Mouse (Mus musculus): ENCODE data around the gene Ckap2l. TPM values are rescaled to one million over a fixed set of nuclear protein-coding genes. Genes with fewer than 3 reads are reported as not detected.

The Ckap2l gene
- 46.4 and 49.5 TPM in 2 replicates for polyA plus RNA-seq (2015; fragmentation: Nextera tagmentation; extraction: Ambion mirVana)

GRCm38 (mm10) chr2:129296671-129297588 lies at the start of gene Ckap2l:
Gene Ckap2l (minus strand): TSS chr2:129297212.
- peak within 1 kb of the TSS; percentile 77 for H3K4me2 ChIP-seq
- peak; percentile 100 for ATAC-seq (replicated peaks; ENCODE audit: low FRiP score)
- peaks cover 12% of the 10 kb centered on the region for H3K36me3 ChIP-seq
- H3K4me1 ChIP-seq = peaks cover 20% of the 10 kb centered on the region
- peaks cover 5% of the 10 kb centered on the region; the same call in 1 of the 2 replicates for H3K27me3 ChIP-seq
- peak within 1 kb of the TSS; percentile 86 for H3K27ac ChIP-seq
- H3K4me3 ChIP-seq (replicated peaks) = peak within 1 kb of the TSS; percentile 96
- H3K9ac ChIP-seq = peak within 1 kb of the TSS; percentile 89
- WGBS = under 1% methylated on average over 50 of the region's 50 CpGs
- no peaks in the 10 kb centered on the region for H3K9me3 ChIP-seq (replicated peaks)

GRCm38 (mm10) chr2:129338138-129338621 lies 41.2 kb upstream of the Ckap2l start:
- Histone ChIP-seq H3K27me3 (no peaks in the 10 kb centered on the region), H3K4me2 (no peak overlapping the region), H3K9me3 (replicated peaks) (no peaks in the 10 kb centered on the region), H3K27ac (no peak overlapping the region), H3K4me1 (no peaks in the 10 kb centered on the region), H3K4me3 (replicated peaks) (no peak overlapping the region), H3K9ac (no peak overlapping the region), H3K36me3 (no peaks in the 10 kb centered on the region)
- WGBS = 78% methylated on average over 6 of the region's 6 CpGs
- ATAC-seq (replicated peaks; ENCODE audit: low FRiP score) = no peak

GRCm38 (mm10) chr2:129333471-129333870 lies 36.5 kb upstream of the Ckap2l start:
- Histone ChIP-seq H3K4me2 (no peak overlapping the region), H3K27ac (no peak overlapping the region), H3K4me1 (no peaks in the 10 kb centered on the region), H3K36me3 (no peaks in the 10 kb centered on the region), H3K9me3 (replicated peaks) (no peaks in the 10 kb centered on the region), H3K4me3 (replicated peaks) (no peak overlapping the region), H3K27me3 (no peaks in the 10 kb centered on the region), H3K9ac (no peak overlapping the region)
- ATAC-seq (replicated peaks; ENCODE audit: low FRiP score) = no peak
- WGBS = 64% methylated on average over 4 of the region's 4 CpGs

GRCm38 (mm10) chr2:129330540-129330939 lies 33.5 kb upstream of the Ckap2l start:
- Histone ChIP-seq H3K27ac (0 out of 2 replicates have a peak overlapping the region, but pooled peaks have one; percentile 13), H3K4me1 (no peaks in the 10 kb centered on the region), H3K4me3 (replicated peaks) (no peak overlapping the region)

GRCm38 (mm10) chr2:129330024-129330423 lies 33.0 kb upstream of the Ckap2l start:
- Histone ChIP-seq H3K4me3 (replicated peaks) (no peak overlapping the region), H3K4me1 (no peaks in the 10 kb centered on the region), H3K27me3 (no peaks in the 10 kb centered on the region), H3K9me3 (replicated peaks) (no peaks in the 10 kb centered on the region), H3K27ac (0 out of 2 replicates have a peak overlapping the region, but pooled peaks have one; percentile 6), H3K9ac (no peak overlapping the region), H3K36me3 (no peaks in the 10 kb centered on the region), H3K4me2 (no peak overlapping the region)
- WGBS = 67% methylated on average over 7 of the region's 7 CpGs
- ATAC-seq (replicated peaks; ENCODE audit: low FRiP score) = no peak

More at GRCm38 (mm10) chr2:129330540-129330939, 33.5 kb upstream of the Ckap2l start:
- Histone ChIP-seq H3K9ac (no peak overlapping the region), H3K27me3 (no peaks in the 10 kb centered on the region), H3K36me3 (no peaks in the 10 kb centered on the region), H3K9me3 (replicated peaks) (no peaks in the 10 kb centered on the region), H3K4me2 (no peak overlapping the region)
- no peak for ATAC-seq (replicated peaks; ENCODE audit: low FRiP score)
- 83% methylated on average over 13 of the region's 13 CpGs for whole genome bisulfite sequencing

GRCm38 (mm10) chr2:129328238-129328637 lies 31.2 kb upstream of the Ckap2l start:
- Histone ChIP-seq H3K27me3 (no peaks in the 10 kb centered on the region), H3K4me2 (no peak overlapping the region), H3K9ac (no peak overlapping the region), H3K4me1 (no peaks in the 10 kb centered on the region), H3K36me3 (no peaks in the 10 kb centered on the region), H3K9me3 (replicated peaks) (no peaks in the 10 kb centered on the region), H3K27ac (no peak overlapping the region), H3K4me3 (replicated peaks) (no peak overlapping the region)
- WGBS = 88% methylated on average over 4 of the region's 4 CpGs
- ATAC-seq (replicated peaks; ENCODE audit: low FRiP score) = no peak

GRCm38 (mm10) chr2:129324216-129324615 lies 27.2 kb upstream of the Ckap2l start:
- Histone ChIP-seq H3K4me1 (no peaks in the 10 kb centered on the region), H3K27ac (no peak overlapping the region)
- 74% methylated on average over 3 of the region's 3 CpGs for WGBS

GRCm38 (mm10) chr2:129322117-129322635 lies 25.2 kb upstream of the Ckap2l start:
- Histone ChIP-seq H3K4me3 (replicated peaks) (no peak overlapping the region), H3K36me3 (no peaks in the 10 kb centered on the region), H3K9ac (no peak overlapping the region), H3K27me3 (no peaks in the 10 kb centered on the region), H3K9me3 (replicated peaks) (no peaks in the 10 kb centered on the region), H3K27ac (no peak overlapping the region), H3K4me1 (no peaks in the 10 kb centered on the region), H3K4me2 (no peak overlapping the region)
- WGBS = 70% methylated on average over 1 of the region's 1 CpGs
- ATAC-seq (replicated peaks; ENCODE audit: low FRiP score) = no peak

More at GRCm38 (mm10) chr2:129324216-129324615, 27.2 kb upstream of the Ckap2l start:
- no peaks in the 10 kb centered on the region for H3K9me3 ChIP-seq (replicated peaks)
- no peaks in the 10 kb centered on the region for H3K27me3 ChIP-seq
- H3K4me3 ChIP-seq (replicated peaks) = no peak overlapping the region
- H3K4me2 ChIP-seq = no peak overlapping the region
- no peak for ATAC-seq (replicated peaks; ENCODE audit: low FRiP score)
- H3K9ac ChIP-seq = no peak overlapping the region
- H3K36me3 ChIP-seq = no peaks in the 10 kb centered on the region

GRCm38 (mm10) chr2:129320033-129320605 lies 23.1 kb upstream of the Ckap2l start:
- Histone ChIP-seq H3K27me3 (no peaks in the 10 kb centered on the region), H3K4me3 (replicated peaks) (no peak overlapping the region), H3K9me3 (replicated peaks) (no peaks in the 10 kb centered on the region), H3K9ac (no peak overlapping the region), H3K4me2 (no peak overlapping the region), H3K27ac (no peak overlapping the region), H3K36me3 (no peaks in the 10 kb centered on the region), H3K4me1 (no peaks in the 10 kb centered on the region)
- no peak for ATAC-seq (replicated peaks; ENCODE audit: low FRiP score)
- 83% methylated on average over 8 of the region's 8 CpGs for WGBS

GRCm38 (mm10) chr2:129315831-129316230 lies 18.8 kb upstream of the Ckap2l start:
- ATAC-seq (replicated peaks; ENCODE audit: low FRiP score) = no peak
- WGBS = 62% methylated on average over 4 of the region's 4 CpGs

GRCm38 (mm10) chr2:129314880-129315279 lies 17.9 kb upstream of the Ckap2l start:
- 85% methylated on average over 6 of the region's 6 CpGs for WGBS
- ATAC-seq (replicated peaks; ENCODE audit: low FRiP score) = no peak

More at GRCm38 (mm10) chr2:129315831-129316230, 18.8 kb upstream of the Ckap2l start:
- Histone ChIP-seq H3K4me2 (no peak overlapping the region), H3K9me3 (replicated peaks) (no peaks in the 10 kb centered on the region), H3K4me1 (no peaks in the 10 kb centered on the region), H3K27me3 (no peaks in the 10 kb centered on the region), H3K9ac (no peak overlapping the region), H3K27ac (no peak overlapping the region), H3K4me3 (replicated peaks) (no peak overlapping the region), H3K36me3 (no peaks in the 10 kb centered on the region)

GRCm38 (mm10) chr2:129313934-129314333 lies 16.9 kb upstream of the Ckap2l start:
- Histone ChIP-seq H3K4me2 (no peak overlapping the region), H3K36me3 (no peaks in the 10 kb centered on the region), H3K9me3 (replicated peaks) (no peaks in the 10 kb centered on the region), H3K4me3 (replicated peaks) (no peak overlapping the region), H3K9ac (no peak overlapping the region), H3K4me1 (no peaks in the 10 kb centered on the region), H3K27me3 (no peaks in the 10 kb centered on the region), H3K27ac (no peak overlapping the region)
- 90% methylated on average over 1 of the region's 1 CpGs for WGBS
- no peak for ATAC-seq (replicated peaks; ENCODE audit: low FRiP score)

More at GRCm38 (mm10) chr2:129314880-129315279, 17.9 kb upstream of the Ckap2l start:
- Histone ChIP-seq H3K4me3 (replicated peaks) (no peak overlapping the region), H3K4me1 (no peaks in the 10 kb centered on the region), H3K9ac (no peak overlapping the region), H3K9me3 (replicated peaks) (no peaks in the 10 kb centered on the region), H3K4me2 (no peak overlapping the region), H3K36me3 (no peaks in the 10 kb centered on the region), H3K27ac (no peak overlapping the region), H3K27me3 (no peaks in the 10 kb centered on the region)
